Mouse (Mus musculus) E14TG2a.4 (cell line): Measurements from ENCODE around the gene Cpb1.

Experiments used
- CTCF ChIP-seq: conservative IDR thresholded peaks from 2 replicates; pipeline ENCODE4 v1.5.1; 2014; ENCODE audit warnings: low read length
- POU5F1 ChIP-seq: IDR thresholded peaks from 2 replicates; pipeline ENCODE4 v1.6.1; 2014; ENCODE audit warnings: low read length, borderline replicate concordance

GRCm38 (mm10) chr3:20243913-20244312 lies 31.6 kb downstream of the Cpb1 start:
- TF ChIP-seq CTCF = no peak
- no peak for TF ChIP-seq POU5F1
